Mouse (Mus musculus): ENCODE results near the gene Cysrt1. TPM values are rescaled to one million over a fixed set of nuclear protein-coding genes. Genes with fewer than 3 reads are reported as not detected.
A peak's percentile ranks its signal among the peaks of the same experiment; 100 is the strongest.

The Cysrt1 gene
- polyA plus RNA-seq, 1 experiment from 2014 or later: 0.75 TPM

- H3K27me3 ChIP-seq (ENCODE audit: insufficient read depth, low read length): no peaks in the 10 kb centered on the region
- peak overlapping the region; percentile 26; the same call in 1 of the 2 replicates for H3K4me3 ChIP-seq (replicated peaks; ENCODE audit: low read depth, low read length)
- no peaks in the 10 kb centered on the region for H3K36me3 ChIP-seq (ENCODE audit: insufficient read depth, low read length)
- TF ChIP-seq CTCF (IDR thresholded peaks at IDR 0.05; ENCODE audit: low read depth): no peak
- H3K27ac ChIP-seq: peak overlapping the region; percentile 59
- ATAC-seq (replicated peaks; ENCODE audit: low FRiP score, low read depth): no peak
- peak overlapping the region; percentile 36; the same call in 1 of the 2 replicates for H3K9ac ChIP-seq (ENCODE audit: low read depth, low read length)
- H3K9me3 ChIP-seq (replicated peaks; ENCODE audit: low read length): no peaks in the 10 kb centered on the region
- 51% methylated on average over 8 of the region's 8 CpGs for WGBS
- H3K4me1 ChIP-seq (replicated peaks; ENCODE audit: insufficient read depth, low read length): peaks cover 20% of the 10 kb centered on the region
- peak overlapping the region; percentile 92 for H3K4me2 ChIP-seq (ENCODE audit: low read length)
- DNase-seq (ENCODE audit: low spot score): no peak
These were observed 1.9 kb downstream of the Cysrt1 start for GRCm38 (mm10) chr2:25240310-25240709.

DNA sequence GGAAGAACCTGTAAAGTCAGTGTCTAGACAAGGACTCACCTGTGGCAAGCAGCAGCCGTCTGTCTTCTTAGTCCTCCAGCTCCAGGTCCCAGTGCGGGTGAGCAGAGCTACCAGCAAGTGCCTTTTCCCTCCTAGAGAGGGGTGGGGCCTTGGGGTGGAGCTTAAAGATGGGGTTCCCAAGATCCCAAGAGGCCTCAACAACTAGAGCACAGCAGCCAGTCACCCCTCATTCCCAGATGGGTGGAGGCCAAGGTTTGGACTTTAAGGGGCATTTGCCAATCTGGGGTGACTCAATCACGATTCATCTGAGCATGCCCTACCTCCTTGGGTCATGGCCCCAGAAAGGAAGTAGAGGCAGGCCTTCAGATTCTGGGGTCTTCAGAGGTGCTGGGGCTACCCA is 2.5 kb downstream of the Cysrt1 start:
- Histone ChIP-seq H3K4me3 (replicated peaks; ENCODE audit: low read depth, low read length) (no peak overlapping the region), H3K9me3 (replicated peaks; ENCODE audit: low read length) (no peaks in the 10 kb centered on the region), H3K36me3 (ENCODE audit: insufficient read depth, low read length) (no peaks in the 10 kb centered on the region), H3K4me2 (ENCODE audit: low read length) (no peak overlapping the region), H3K27me3 (ENCODE audit: insufficient read depth, low read length) (no peaks in the 10 kb centered on the region), H3K9ac (ENCODE audit: low read depth, low read length) (no peak overlapping the region), H3K4me1 (replicated peaks; ENCODE audit: insufficient read depth, low read length) (peaks cover 20% of the 10 kb centered on the region), H3K27ac (no peak overlapping the region)
- DNase-seq (ENCODE audit: low spot score): no peak
- ATAC-seq (replicated peaks; ENCODE audit: low FRiP score, low read depth): no peak
- TF ChIP-seq CTCF (IDR thresholded peaks at IDR 0.05; ENCODE audit: low read depth): no peak
- 88% methylated on average over 3 of the region's 3 CpGs for WGBS

- peak overlapping the region; percentile 47; the same call in 1 of the 2 replicates for H3K27ac ChIP-seq
- H3K27me3 ChIP-seq (ENCODE audit: insufficient read depth, low read length): no peaks in the 10 kb centered on the region
- ATAC-seq (replicated peaks; ENCODE audit: low FRiP score, low read depth) (no peak), DNase-seq (ENCODE audit: low spot score) (no peak)
- no peak for TF ChIP-seq CTCF (IDR thresholded peaks at IDR 0.05; ENCODE audit: low read depth)
- H3K9me3 ChIP-seq (replicated peaks; ENCODE audit: low read length): no peaks in the 10 kb centered on the region
- no peak overlapping the region for H3K4me2 ChIP-seq (ENCODE audit: low read length)
- no peaks in the 10 kb centered on the region for H3K36me3 ChIP-seq (ENCODE audit: insufficient read depth, low read length)
- peaks cover 20% of the 10 kb centered on the region for H3K4me1 ChIP-seq (replicated peaks; ENCODE audit: insufficient read depth, low read length)
- no peak overlapping the region for H3K4me3 ChIP-seq (replicated peaks; ENCODE audit: low read depth, low read length)
- no peak overlapping the region for H3K9ac ChIP-seq (ENCODE audit: low read depth, low read length)
These were observed 4.1 kb downstream of the Cysrt1 start for GRCm38 (mm10) chr2:25238106-25238505.

DNA sequence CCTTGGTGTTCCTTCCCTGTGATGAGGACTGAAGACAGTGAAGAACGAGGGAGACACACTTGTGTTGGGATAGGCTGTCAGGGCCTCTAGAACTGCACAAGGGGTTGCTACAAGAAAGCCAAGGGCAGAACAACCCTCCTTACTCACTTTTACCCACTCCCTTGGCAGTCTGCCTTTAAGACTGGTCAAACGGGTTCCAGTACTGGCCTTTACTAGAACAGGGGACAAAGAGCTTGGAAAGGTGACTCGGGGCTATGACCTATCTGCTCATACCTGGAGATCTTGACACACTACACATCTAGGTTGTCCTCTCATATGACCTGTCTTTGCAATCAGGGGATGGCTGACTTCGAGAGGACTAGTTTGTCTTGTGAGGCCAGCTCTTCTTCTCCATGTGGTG is 4.7 kb downstream of the Cysrt1 start:
- no peak overlapping the region for H3K4me2 ChIP-seq (ENCODE audit: low read length)
- no peak overlapping the region for H3K4me3 ChIP-seq (replicated peaks; ENCODE audit: low read depth, low read length)
- peaks cover 15% of the 10 kb centered on the region for H3K4me1 ChIP-seq (replicated peaks; ENCODE audit: insufficient read depth, low read length)
- no peak overlapping the region for H3K9ac ChIP-seq (ENCODE audit: low read depth, low read length)
- ATAC-seq (replicated peaks; ENCODE audit: low FRiP score, low read depth) (no peak), DNase-seq (ENCODE audit: low spot score) (peak; percentile 7)
- H3K9me3 ChIP-seq (replicated peaks; ENCODE audit: low read length): no peaks in the 10 kb centered on the region
- 53% methylated on average over 4 of the region's 4 CpGs for WGBS
- H3K27ac ChIP-seq: peak overlapping the region; percentile 47
- TF ChIP-seq CTCF (IDR thresholded peaks at IDR 0.05; ENCODE audit: low read depth): no peak
- no peaks in the 10 kb centered on the region for H3K36me3 ChIP-seq (ENCODE audit: insufficient read depth, low read length)
- no peaks in the 10 kb centered on the region for H3K27me3 ChIP-seq (ENCODE audit: insufficient read depth, low read length)

GRCm38 (mm10) chr2:25236614-25237013 is 5.6 kb downstream of the Cysrt1 start, which contains the start of gene Rnf224:
Gene Rnf224, minus strand, starts transcription at chr2:25236787.
- ATAC-seq (replicated peaks; ENCODE audit: low FRiP score, low read depth): no peak
- 35% methylated on average over 8 of the region's 8 CpGs for WGBS
- Histone ChIP-seq H3K4me3 (replicated peaks; ENCODE audit: low read depth, low read length) (no peak within 1 kb of the TSS), H3K9ac (ENCODE audit: low read depth, low read length) (no peak within 1 kb of the TSS), H3K4me2 (ENCODE audit: low read length) (no peak within 1 kb of the TSS), H3K4me1 (replicated peaks; ENCODE audit: insufficient read depth, low read length) (peaks cover 13% of the 10 kb centered on the region), H3K27ac (peak within 1 kb of the TSS; percentile 47; the same call in 1 of the 2 replicates), H3K27me3 (ENCODE audit: insufficient read depth, low read length) (no peaks in the 10 kb centered on the region), H3K36me3 (ENCODE audit: insufficient read depth, low read length) (no peaks in the 10 kb centered on the region), H3K9me3 (replicated peaks; ENCODE audit: low read length) (no peaks in the 10 kb centered on the region)
- TF ChIP-seq CTCF (IDR thresholded peaks at IDR 0.05; ENCODE audit: low read depth): no peak
- peak; percentile 25 for DNase-seq (ENCODE audit: low spot score)

DNA sequence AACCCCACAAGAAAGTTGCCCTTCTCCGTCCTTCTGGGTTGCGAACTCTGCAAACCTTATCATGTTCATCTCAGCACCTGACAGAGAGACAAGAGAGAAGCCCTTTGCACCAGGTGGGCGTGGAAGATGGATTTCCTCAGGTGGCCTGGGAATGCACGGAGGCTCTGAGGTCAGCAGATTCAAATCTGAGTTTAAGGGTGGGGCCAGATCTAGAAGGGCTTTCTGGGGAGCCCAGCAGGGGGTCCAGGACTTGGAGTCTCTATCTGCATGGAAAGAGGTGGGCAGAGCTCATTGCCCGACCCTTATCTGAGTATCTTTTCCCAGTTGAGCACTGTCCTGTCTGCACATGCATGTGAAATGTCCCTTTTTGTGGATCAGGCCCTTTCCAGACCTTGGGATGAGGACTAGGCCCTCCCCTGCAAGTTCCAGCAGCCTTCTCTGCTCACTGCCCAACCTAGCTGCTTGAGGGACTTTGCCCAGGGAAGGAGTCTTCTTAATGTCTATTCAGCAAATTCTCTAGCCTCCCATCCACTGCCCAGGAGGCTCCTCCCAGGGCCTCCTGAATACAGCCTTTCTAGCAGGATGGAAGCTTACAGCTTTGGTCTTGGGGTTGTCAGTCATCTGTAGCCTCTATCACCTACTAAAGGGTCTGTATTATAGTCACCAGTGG is 7.6 kb downstream of the Cysrt1 start:
- TF ChIP-seq CTCF (IDR thresholded peaks at IDR 0.05; ENCODE audit: low read depth): no peak
- no peak overlapping the region for H3K4me2 ChIP-seq (ENCODE audit: low read length)
- no peak overlapping the region for H3K9ac ChIP-seq (ENCODE audit: low read depth, low read length)
- peak; percentile 11 for DNase-seq (ENCODE audit: low spot score)
- H3K4me1 ChIP-seq (replicated peaks; ENCODE audit: insufficient read depth, low read length): no peaks in the 10 kb centered on the region
- ATAC-seq (replicated peaks; ENCODE audit: low FRiP score, low read depth): peak; percentile 67
- H3K4me3 ChIP-seq (replicated peaks; ENCODE audit: low read depth, low read length): no peak overlapping the region
- no peaks in the 10 kb centered on the region for H3K36me3 ChIP-seq (ENCODE audit: insufficient read depth, low read length)
- peak overlapping the region; percentile 25; the same call in 1 of the 2 replicates for H3K27ac ChIP-seq
- no peaks in the 10 kb centered on the region for H3K9me3 ChIP-seq (replicated peaks; ENCODE audit: low read length)
- H3K27me3 ChIP-seq (ENCODE audit: insufficient read depth, low read length): no peaks in the 10 kb centered on the region
- WGBS: 71% methylated on average over 5 of the region's 5 CpGs

Measured in kidney, postnatal 0 days (tissue).